Mouse (Mus musculus): ENCODE results near the gene Gjd2. TPM values are rescaled to one million over a fixed set of nuclear protein-coding genes. Genes with fewer than 3 reads are reported as not detected.

Gene Gjd2
- polyA plus RNA-seq, 1 experiment = not detected

DNA sequence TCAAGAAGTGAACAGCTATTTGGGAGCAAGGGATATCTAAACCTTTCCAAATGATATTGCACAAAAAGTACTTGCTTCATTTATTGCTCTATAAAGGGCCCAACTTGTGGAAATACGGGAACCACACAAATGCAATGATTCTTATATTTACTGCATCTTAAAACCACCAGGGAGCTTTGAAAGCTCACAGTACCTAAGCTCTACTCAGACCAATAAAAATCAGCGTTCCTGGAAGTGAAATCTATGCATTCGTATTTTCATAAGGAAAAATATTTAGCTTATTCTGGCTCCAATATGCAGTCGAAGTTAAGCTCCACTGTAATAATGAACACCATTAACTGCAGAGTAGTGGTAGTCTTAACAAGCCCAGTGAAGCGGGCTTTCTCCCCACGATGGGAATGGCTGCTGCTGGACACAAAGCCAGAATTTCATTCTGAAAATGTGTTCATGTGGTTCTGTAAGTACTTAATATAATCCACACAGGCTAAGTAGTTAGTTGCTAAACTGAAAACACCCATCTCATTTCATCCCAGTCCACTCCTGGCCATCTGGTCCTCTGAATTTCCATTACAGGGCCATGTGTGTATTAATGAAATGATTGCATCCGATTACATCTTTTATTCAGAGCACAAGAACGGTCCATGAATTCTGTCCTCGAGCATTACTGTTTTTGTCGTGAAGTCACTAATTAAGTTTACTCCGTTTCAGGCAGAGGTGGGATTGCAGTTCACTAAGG is 6.2 kb upstream of the Gjd2 start:
- Histone ChIP-seq H3K4me1 (ENCODE audit: control insufficient read depth, insufficient read depth, low read length) (no peaks in the 10 kb centered on the region), H3K36me3 (ENCODE audit: control insufficient read depth, insufficient read depth, low read length, poor library complexity, severe bottlenecking) (no peaks in the 10 kb centered on the region), H3K9me3 (replicated peaks; ENCODE audit: control insufficient read depth, insufficient read depth, low read length, poor library complexity, severe bottlenecking) (no peaks in the 10 kb centered on the region), H3K27me3 (ENCODE audit: control insufficient read depth, insufficient read depth, low read length, poor library complexity, severe bottlenecking) (no peaks in the 10 kb centered on the region; the same call in 1 of the 2 replicates), H3K27ac (ENCODE audit: insufficient read depth, low read length) (no peak overlapping the region), H3K9ac (ENCODE audit: low read depth, poor library complexity, severe bottlenecking) (no peak overlapping the region), H3K4me3 (ENCODE audit: low read depth, low read length) (no peak overlapping the region)
- TF ChIP-seq CTCF (IDR thresholded peaks at IDR 0.05; ENCODE audit: low read depth, low read length) (no peak), POLR2A (IDR thresholded peaks at IDR 0.05; ENCODE audit: insufficient read depth, low read length) (no peak), EP300 (IDR thresholded peaks at IDR 0.05; ENCODE audit: insufficient read depth, low read depth, low read length) (no peak)

DNA sequence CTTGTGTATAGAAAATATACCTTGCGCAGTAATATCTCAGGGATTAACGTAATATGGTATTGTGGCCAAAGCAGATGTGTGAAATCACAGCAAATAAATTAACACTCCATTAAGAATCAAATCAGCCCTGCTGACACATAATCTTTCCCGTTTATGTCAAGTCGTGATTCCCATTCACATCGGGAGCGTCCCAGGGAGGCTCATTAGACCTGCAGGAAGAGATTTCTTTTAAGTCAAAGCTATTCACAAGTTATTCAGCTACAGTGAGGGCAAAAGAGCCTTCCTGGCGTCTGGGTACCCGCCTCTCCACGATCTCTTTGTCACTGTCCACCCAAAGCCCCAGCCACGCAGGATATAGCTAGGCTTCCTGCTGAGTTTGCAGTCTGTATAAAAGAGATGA is 4.7 kb upstream of the Gjd2 start:
- Histone ChIP-seq H3K36me3 (ENCODE audit: control insufficient read depth, insufficient read depth, low read length, poor library complexity, severe bottlenecking) (no peaks in the 10 kb centered on the region), H3K27me3 (ENCODE audit: control insufficient read depth, insufficient read depth, low read length, poor library complexity, severe bottlenecking) (peaks cover 8% of the 10 kb centered on the region; the same call in 1 of the 2 replicates), H3K9ac (ENCODE audit: low read depth, poor library complexity, severe bottlenecking) (no peak overlapping the region), H3K27ac (ENCODE audit: insufficient read depth, low read length) (no peak overlapping the region), H3K4me3 (ENCODE audit: low read depth, low read length) (no peak overlapping the region), H3K9me3 (replicated peaks; ENCODE audit: control insufficient read depth, insufficient read depth, low read length, poor library complexity, severe bottlenecking) (no peaks in the 10 kb centered on the region), H3K4me1 (ENCODE audit: control insufficient read depth, insufficient read depth, low read length) (no peaks in the 10 kb centered on the region)
- TF ChIP-seq POLR2A (IDR thresholded peaks at IDR 0.05; ENCODE audit: insufficient read depth, low read length) = no peak
- no peak for TF ChIP-seq EP300 (IDR thresholded peaks at IDR 0.05; ENCODE audit: insufficient read depth, low read depth, low read length)
- TF ChIP-seq CTCF (IDR thresholded peaks at IDR 0.05; ENCODE audit: low read depth, low read length) = no peak

DNA sequence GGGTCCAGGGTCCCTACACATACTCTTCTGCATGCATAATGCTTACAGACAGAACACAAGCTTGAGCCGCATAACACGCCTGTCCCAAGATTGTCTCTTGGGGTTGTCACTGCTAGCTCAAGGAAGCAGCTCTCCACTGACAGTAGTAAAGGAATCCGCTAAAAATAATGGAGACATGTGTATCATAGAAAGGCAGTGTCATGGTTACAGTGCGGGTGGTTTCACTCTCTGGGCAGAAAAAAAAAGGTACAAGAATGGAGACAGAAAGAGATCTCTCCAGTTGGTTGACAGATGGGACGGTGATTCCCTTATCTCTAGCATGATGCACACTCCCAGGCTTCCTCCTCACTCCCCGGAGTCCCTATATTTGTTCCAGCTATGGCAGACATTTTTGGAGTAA is 1.4 kb upstream of the Gjd2 start:
- H3K9ac ChIP-seq (ENCODE audit: low read depth, poor library complexity, severe bottlenecking) = no peak overlapping the region
- no peaks in the 10 kb centered on the region for H3K4me1 ChIP-seq (ENCODE audit: control insufficient read depth, insufficient read depth, low read length)
- H3K4me3 ChIP-seq (ENCODE audit: low read depth, low read length) = no peak overlapping the region
- TF ChIP-seq POLR2A (IDR thresholded peaks at IDR 0.05; ENCODE audit: insufficient read depth, low read length) (no peak), EP300 (IDR thresholded peaks at IDR 0.05; ENCODE audit: insufficient read depth, low read depth, low read length) (no peak), CTCF (IDR thresholded peaks at IDR 0.05; ENCODE audit: low read depth, low read length) (no peak)
- H3K27ac ChIP-seq (ENCODE audit: insufficient read depth, low read length) = no peak overlapping the region
- H3K27me3 ChIP-seq (ENCODE audit: control insufficient read depth, insufficient read depth, low read length, poor library complexity, severe bottlenecking) = peaks cover 8% of the 10 kb centered on the region; the same call in 1 of the 2 replicates
- H3K9me3 ChIP-seq (replicated peaks; ENCODE audit: control insufficient read depth, insufficient read depth, low read length, poor library complexity, severe bottlenecking) = no peaks in the 10 kb centered on the region
- no peaks in the 10 kb centered on the region for H3K36me3 ChIP-seq (ENCODE audit: control insufficient read depth, insufficient read depth, low read length, poor library complexity, severe bottlenecking)

DNA sequence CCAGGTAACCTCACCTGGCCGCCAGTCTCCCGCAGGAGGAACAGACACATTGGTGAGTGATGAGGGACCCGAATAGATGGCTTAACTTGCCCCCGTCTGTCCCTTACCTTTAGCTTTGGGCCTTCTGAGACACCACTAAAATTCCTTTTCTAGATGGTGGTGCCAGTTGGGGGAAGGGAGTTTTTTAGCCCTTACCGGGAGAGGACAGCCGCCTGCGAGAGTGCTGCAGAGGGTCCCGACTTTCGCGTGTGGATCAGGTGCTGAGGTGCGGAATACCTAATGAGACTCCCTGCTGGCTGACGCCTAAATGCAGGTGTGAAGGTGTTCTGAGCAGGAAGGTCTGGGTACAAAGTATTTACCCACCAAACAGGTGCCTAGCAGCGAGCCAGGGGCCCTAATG is 427 bp upstream of the Gjd2 start:
- Histone ChIP-seq H3K9me3 (replicated peaks; ENCODE audit: control insufficient read depth, insufficient read depth, low read length, poor library complexity, severe bottlenecking) (no peaks in the 10 kb centered on the region), H3K27ac (ENCODE audit: insufficient read depth, low read length) (no peak overlapping the region), H3K4me1 (ENCODE audit: control insufficient read depth, insufficient read depth, low read length) (no peaks in the 10 kb centered on the region), H3K4me3 (ENCODE audit: low read depth, low read length) (peak overlapping the region; percentile 56), H3K9ac (ENCODE audit: low read depth, poor library complexity, severe bottlenecking) (peak overlapping the region; percentile 32; the same call in 1 of the 2 replicates), H3K36me3 (ENCODE audit: control insufficient read depth, insufficient read depth, low read length, poor library complexity, severe bottlenecking) (no peaks in the 10 kb centered on the region), H3K27me3 (ENCODE audit: control insufficient read depth, insufficient read depth, low read length, poor library complexity, severe bottlenecking) (peaks cover 8% of the 10 kb centered on the region; the same call in 1 of the 2 replicates)
- no peak for TF ChIP-seq EP300 (IDR thresholded peaks at IDR 0.05; ENCODE audit: insufficient read depth, low read depth, low read length)
- TF ChIP-seq CTCF (IDR thresholded peaks at IDR 0.05; ENCODE audit: low read depth, low read length) = no peak
- no peak for TF ChIP-seq POLR2A (IDR thresholded peaks at IDR 0.05; ENCODE audit: insufficient read depth, low read length)

DNA sequence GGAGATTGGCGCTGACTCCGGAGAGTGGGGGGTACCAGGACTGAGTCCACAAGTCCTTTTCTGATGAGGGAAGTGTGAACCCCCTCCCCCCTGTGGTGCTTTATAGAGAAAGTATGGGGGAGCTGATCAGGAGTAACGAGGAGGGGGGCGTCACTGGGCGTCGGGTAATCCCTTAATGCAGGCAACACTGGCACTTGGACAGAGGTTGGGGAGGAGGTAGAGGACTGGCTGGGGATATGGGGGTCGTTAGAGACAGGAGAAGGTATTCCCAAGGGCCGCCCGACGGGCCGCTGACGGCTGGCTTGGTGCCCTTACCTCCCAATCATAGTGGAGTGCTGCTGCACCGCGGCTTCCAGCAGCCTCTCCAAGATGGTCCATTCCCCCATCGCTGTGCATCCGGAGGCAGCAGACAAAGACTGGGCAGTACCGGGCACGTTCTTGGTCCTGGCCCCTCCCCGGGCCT is 639 bp downstream of the Gjd2 start:
- Histone ChIP-seq H3K9me3 (replicated peaks; ENCODE audit: control insufficient read depth, insufficient read depth, low read length, poor library complexity, severe bottlenecking) (no peaks in the 10 kb centered on the region), H3K9ac (ENCODE audit: low read depth, poor library complexity, severe bottlenecking) (no peak overlapping the region), H3K4me1 (ENCODE audit: control insufficient read depth, insufficient read depth, low read length) (no peaks in the 10 kb centered on the region), H3K36me3 (ENCODE audit: control insufficient read depth, insufficient read depth, low read length, poor library complexity, severe bottlenecking) (no peaks in the 10 kb centered on the region), H3K27me3 (ENCODE audit: control insufficient read depth, insufficient read depth, low read length, poor library complexity, severe bottlenecking) (peaks cover 8% of the 10 kb centered on the region; the same call in 1 of the 2 replicates), H3K27ac (ENCODE audit: insufficient read depth, low read length) (no peak overlapping the region), H3K4me3 (ENCODE audit: low read depth, low read length) (peak overlapping the region; percentile 56)
- no peak for TF ChIP-seq CTCF (IDR thresholded peaks at IDR 0.05; ENCODE audit: low read depth, low read length)
- TF ChIP-seq POLR2A (IDR thresholded peaks at IDR 0.05; ENCODE audit: insufficient read depth, low read length) = no peak
- no peak for TF ChIP-seq EP300 (IDR thresholded peaks at IDR 0.05; ENCODE audit: insufficient read depth, low read depth, low read length)

DNA sequence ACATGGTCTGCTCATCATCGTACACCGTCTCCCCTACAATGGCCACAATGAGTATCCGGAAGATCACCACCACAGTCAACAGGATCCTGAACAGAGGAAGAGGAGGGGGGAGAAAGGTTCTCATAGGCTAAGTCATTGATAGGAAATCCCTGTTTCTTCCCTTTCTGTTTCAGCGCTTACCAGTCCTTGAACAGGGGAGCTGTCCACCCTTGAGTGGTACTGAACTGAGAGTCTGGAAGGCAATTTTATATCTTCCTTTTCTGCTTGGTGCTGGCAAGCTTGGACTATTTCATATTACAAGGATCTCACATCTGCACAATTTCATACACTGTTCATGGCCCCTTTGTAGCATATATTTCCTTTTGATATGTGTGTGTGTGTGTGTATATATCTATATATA is 1.6 kb downstream of the Gjd2 start:
- Histone ChIP-seq H3K9me3 (replicated peaks; ENCODE audit: control insufficient read depth, insufficient read depth, low read length, poor library complexity, severe bottlenecking) (no peaks in the 10 kb centered on the region), H3K27ac (ENCODE audit: insufficient read depth, low read length) (no peak overlapping the region), H3K27me3 (ENCODE audit: control insufficient read depth, insufficient read depth, low read length, poor library complexity, severe bottlenecking) (peaks cover 8% of the 10 kb centered on the region; the same call in 1 of the 2 replicates), H3K4me3 (ENCODE audit: low read depth, low read length) (no peak overlapping the region), H3K4me1 (ENCODE audit: control insufficient read depth, insufficient read depth, low read length) (no peaks in the 10 kb centered on the region), H3K9ac (ENCODE audit: low read depth, poor library complexity, severe bottlenecking) (no peak overlapping the region), H3K36me3 (ENCODE audit: control insufficient read depth, insufficient read depth, low read length, poor library complexity, severe bottlenecking) (no peaks in the 10 kb centered on the region)
- TF ChIP-seq CTCF (IDR thresholded peaks at IDR 0.05; ENCODE audit: low read depth, low read length) (no peak), POLR2A (IDR thresholded peaks at IDR 0.05; ENCODE audit: insufficient read depth, low read length) (no peak), EP300 (IDR thresholded peaks at IDR 0.05; ENCODE audit: insufficient read depth, low read depth, low read length) (no peak)
